Mouse (Mus musculus) cerebellum, adult 8-10 months (tissue): Measurements from ENCODE around the gene Arhgef5.
"Not testable (repeated sequence)": the region's sequence is repeated elsewhere in the genome, so short reads cannot be mapped to it uniquely, and the experiment has no call there.

Experiments used
- DNase-seq: peaks from one replicate; pipeline ENCODE4 v3.0.0; 2022

Gene Arhgef5

DNA sequence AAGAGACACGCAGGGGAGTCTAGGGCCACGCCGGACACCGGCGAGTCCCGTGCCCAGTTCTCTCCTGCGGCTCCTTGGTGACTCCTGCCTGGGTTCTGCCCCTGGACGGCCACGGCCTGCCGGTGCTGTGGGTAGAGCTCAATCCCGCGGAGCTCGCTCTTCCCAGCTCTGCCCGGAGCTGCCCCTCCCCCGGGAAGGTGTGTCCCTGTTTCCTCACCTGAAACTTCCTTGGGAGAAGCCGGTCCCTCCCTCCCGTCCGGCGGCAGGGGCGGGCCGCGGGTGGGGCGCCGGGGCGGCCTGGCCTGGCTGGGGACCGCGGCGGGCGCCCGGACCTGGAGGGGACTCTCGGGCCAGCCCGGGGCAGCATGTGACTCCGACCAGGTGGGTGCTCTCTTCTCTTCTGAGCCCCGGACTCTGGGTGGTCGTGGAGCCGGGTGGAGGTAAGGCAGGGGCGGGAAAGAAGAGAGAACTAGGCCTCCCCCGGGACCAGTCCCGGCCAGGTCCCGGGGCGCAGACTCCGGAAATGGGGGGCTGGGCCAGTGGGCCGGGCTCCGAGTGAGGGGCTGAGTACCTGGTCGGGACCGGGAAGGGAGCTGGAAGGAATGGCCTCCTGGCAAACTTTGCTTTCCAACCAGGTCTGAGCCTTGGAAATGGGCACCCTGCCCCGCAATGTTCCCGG is at the start of gene Arhgef5:
Arhgef5 (plus strand) TSS at position 220 of the 679 bp plus-strand sequence.
- DNase-seq, result no peak

DNA sequence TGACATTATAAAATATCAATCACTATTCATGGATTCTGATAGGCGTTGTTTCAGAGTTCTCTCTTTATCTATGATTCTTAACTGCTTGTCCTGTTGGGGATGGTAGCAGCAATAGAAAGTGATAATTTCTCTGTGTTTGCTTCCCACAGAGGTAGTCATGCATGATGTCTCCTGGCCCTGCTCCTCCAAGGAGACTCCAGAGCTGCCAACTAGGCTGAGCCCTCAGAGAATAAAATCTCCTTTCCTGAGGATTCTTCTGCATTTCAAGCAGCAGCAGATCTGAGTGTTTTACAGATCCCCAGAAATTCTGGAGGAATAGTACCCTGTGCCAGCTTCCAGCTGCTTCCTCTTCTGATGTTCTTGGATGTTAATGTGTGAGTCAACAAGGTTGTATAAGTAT is 34.1 kb upstream of the Arhgef5 start, which contains the start of gene Olfr47:
Olfr47 (plus strand) TSS at position 275 of the 400 bp plus-strand sequence.
- DNase-seq, result not testable (repeated sequence)

DNA sequence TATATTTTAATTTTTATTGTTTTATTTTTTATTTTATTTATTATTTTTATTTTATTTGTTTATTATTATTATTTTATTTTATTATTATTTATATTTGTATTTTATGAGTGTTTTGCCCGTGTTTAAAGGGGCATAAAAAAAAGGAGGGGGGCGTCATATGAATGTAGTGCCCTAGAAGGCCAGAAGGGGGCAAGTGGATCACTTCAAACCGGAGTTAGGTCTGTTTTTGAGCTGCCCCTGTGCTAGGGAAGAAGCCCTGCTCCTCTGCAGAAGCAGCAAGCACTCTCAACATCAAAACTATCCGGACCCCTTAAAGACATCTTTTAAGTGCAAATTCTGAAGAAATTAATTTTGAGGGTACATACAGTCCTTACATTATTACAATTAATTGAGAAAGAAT is 23.3 kb upstream of the Arhgef5 start:
- DNase-seq, result no peak

DNA sequence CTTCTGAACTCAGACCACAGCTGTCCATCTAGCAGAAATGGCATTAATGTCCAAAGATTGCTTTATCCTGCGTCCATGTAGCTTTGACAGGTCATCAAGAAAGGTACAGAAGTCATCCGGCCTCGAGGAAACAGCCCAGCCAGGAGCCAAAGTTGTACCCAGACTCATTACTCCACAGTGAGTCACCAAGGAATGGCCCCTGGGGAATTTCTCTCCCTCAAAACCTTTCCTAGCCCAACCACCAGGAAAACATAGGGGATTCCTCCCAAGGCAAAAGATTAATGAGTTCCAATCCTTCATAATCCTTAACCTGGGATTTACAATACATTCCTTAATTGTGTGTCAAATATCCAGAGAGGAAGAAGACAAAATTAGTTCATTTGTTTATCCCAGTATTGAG is 18.0 kb upstream of the Arhgef5 start:
- DNase-seq, result no peak

DNA sequence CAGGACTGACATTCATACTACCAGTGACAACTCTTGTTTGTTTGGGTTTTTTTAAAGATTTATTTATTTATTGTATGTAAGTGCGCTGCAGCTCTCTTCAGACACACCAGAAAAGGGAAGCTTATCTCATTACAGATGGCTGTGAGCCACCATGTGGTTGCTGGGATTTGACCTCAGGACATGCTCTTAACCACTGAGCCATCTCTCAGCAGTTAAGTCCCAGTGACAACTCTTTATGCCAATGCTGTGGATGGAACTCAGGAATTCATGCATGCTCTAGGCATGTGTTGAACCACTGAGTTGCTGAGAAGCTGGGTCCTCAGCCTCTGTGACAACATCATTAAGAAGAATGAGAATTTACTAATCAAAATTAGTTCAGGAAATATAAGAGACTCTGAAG is 12.4 kb upstream of the Arhgef5 start:
- no peak for DNase-seq

DNA sequence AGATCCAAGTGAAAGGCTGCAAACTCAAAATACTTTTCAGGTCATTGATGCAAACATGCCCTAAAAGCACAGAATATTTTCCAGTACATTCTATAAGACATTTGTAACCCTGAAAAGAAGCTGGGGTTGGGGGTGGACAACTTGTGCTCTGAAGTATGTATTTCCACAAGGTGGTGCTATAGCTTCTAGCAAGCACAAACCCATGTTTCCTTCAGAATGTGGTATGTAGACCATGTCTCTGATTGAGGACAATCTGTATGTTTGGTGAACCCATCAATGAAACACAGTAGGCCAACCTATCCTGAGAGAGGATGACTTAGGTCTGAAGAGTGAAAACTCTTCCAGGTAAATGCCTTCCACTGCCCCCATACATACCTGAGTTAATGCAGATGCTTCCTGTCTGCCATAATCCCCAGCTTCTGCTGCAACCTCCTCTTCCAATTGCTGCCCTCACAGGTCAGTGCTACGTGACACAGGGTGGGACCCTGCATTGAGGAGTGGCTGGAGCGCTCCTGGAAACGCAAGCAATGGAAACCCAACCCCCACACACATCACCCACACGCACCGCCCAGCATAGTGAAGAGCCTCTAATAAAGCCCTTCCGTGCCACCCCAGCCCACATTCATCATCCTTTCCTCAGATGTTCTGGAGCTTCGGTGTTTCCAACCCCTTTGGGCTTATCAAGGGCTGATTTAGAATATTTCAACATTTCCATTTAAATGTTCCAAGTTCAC is 11.0 kb upstream of the Arhgef5 start:
- DNase-seq, result no peak

DNA sequence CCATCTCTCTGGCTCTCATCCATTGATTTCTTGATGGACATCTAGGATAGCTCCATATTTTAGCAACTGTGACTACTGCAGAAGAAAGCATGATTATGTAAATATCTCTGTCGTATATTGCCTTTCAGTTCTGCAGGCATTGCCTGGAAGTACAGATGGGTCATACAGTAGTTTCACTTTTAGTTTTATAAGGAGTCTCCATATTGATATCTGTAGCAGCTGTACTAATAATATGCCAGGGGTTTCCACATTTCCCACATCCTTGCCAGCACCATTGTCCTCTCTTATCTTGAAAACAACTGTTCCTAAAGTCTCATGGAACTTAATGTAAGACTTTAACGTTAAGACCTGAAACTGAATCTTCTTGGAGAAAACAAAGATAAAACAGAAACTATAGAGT is 4.6 kb upstream of the Arhgef5 start:
- DNase-seq, result no peak

DNA sequence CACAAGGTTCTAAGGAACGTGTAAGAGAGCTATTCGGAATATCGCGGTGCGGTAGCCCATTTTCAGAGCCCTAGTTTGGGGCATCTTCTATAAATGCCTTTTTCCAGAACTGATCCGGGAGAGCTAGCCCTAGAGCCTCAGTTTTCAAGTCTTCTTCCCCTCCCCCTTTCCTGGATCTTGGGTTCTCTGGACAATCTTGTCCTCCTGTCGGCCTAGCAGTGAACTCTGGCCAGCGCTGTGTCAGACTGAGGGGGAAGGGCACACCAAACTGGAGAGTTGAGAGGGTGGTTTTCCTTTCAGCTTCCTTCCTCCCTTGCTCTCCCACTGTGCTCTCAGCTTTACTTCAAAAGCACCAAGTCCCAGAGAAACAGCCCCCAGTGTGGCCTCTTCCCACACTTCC is 974 bp downstream of the Arhgef5 start:
- no peak for DNase-seq

DNA sequence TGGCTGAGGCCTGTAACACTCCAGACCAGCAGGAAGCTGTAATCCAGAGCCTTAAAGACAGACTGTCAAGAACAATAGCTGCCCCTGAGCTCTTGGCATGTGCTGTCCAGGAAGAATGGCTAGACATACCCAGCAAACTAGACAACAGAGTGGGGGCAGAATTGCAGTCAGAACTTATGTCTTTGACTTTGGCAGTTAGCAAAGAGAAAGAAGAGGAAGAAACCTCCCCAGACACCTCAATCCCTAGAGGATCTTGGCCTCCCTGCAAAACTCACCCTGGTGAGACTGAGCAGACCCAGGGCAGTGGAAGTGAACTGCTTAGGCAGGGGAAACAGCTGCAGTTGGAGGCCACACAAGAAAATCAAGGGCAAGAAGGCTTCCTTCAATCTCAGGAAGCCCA is 7.2 kb downstream of the Arhgef5 start:
- DNase-seq, result no peak

DNA sequence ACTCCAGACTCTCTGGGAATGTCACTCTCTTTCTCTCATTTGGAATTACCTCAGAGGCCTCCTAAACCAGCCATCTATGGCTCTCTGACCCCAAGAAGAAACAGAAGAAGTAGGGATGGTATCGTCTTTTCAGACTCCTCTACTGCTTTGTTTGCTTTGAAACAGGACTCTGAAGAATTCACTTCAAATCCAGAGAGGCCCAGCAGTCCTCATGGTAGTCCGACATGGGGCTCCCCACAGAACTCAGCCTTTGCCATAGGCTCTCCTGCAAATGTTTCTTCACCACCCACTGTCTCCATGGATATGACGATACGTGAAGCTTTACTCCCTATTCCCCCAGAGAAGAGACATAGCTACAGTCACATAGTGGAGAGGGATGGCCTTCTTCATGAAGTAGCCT is 8.7 kb downstream of the Arhgef5 start:
- DNase-seq, result no peak

DNA sequence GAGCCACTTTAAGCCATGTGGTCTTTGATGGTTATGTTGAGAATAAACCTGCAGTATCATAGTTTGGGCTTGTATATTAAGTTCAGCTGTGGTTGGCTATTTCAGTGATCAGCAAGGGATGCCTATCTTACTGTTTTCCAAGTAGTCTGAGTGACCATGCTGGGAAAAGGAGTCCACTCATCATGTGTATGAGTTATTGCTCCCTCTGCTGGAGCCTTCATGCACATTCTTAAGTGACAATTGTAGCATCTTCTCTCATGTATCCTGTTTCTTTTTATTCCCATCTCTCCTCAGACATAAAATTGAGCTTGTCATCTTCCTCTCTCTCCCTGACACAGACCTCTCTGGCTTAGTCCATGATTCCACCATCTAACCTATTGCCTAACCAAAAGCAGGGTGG is 12.9 kb downstream of the Arhgef5 start:
- DNase-seq, result no peak

DNA sequence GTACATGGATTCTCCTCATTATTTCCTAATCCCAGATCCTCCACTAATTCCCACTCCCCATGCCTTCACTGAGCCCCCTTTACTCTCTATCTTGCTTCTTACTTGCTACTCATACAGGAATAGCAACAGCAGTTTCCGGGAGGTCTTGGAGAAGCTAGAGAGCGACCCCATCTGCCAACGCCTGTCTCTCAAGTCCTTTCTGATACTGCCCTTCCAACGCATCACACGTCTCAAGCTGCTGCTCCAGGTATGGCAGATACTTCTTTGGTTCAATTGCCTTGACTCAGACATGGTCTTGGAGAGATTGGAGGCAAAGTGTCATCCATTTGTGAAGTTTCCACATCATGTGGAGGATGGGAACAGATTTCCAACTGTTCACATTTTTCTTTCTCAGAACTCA is 15.1 kb downstream of the Arhgef5 start:
- no peak for DNase-seq

DNA sequence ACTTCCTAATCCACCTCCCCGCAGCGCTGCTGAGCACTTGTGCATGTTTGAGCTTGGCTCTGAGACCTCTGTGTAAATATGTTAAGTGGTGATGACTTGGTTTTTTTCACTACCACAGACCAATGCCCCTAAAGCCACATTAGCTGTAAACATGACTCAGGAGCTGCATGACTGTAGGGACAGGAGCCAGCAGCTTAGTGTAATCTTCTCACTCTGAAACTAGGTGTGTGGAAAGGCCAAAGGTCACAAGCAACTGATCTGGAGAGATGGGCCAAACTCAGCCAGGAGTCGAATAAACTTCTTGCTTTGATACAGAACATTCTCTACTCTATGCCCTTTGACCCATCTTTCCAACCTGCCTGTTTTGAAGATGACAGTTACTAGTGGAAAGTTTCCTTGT is 26.7 kb downstream of the Arhgef5 start:
- DNase-seq, result no peak

DNA sequence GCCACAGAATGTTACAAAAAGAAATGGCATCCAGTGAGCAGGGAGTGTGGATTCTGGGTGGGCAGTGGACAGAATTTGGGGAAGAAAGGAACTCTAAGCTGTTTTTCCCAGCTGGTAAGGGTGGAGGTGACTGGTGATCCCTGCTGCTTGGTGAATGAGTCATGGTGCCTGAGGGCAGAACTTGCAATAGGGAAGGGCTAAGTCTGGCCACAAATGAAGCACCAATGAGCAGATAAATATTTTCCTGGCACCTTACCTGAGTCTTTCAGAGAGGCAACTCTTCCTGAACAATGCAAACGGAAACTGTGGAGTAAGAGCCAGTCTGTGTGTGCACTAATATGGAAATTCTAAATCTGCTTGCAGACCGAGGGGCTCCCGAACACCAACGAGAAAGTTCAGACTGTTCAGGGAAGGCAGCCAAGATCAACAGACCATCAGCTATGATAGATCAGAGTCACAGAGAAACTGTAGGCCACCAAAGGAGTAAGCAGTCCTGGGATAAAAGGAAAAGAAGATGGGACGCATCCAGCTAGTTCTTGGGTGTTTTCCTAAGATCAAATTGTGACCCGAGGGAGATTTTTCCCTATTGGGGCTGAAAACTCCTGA is 27.2 kb downstream of the Arhgef5 start:
- DNase-seq, result no peak

DNA sequence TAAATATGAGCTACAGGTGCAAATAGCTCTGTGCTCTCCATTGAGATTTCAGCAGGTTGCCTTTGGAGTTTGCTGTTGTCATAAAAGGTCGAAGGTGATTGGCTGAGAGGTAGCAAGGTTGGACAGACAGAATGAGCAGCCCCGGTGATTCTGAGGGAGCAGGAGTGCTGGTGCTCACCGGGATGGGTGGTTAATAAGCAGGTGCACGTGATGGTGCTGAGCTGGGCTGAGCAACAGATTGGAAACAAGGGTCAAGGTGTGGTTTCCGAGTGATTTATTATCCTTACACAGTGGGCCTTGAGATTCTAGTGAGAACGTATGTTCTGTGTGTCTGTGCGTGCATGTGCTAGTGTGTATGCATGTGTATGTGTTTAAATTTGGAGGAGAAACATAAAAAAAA is 27.8 kb downstream of the Arhgef5 start:
- DNase-seq, result no peak

DNA sequence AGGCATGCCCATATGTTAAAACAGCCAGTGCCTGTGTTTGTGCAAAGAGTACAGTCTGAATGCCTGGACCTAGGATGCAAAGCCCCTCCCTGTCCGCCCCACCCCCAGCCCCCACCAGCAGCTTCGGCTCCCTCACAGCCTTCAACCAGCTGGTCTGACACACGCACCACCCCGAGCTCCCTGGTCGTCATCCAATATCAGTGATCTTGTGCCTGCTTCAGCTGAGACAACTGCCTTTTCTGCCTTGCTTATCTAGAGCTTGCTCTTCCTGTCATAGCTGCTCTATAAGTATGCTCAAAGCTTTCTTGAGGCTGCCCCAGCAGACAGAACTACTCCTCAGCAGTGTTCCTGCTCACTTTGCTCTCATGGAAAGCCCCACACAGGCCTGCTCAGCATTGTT is 30.5 kb downstream of the Arhgef5 start:
- no peak for DNase-seq

DNA sequence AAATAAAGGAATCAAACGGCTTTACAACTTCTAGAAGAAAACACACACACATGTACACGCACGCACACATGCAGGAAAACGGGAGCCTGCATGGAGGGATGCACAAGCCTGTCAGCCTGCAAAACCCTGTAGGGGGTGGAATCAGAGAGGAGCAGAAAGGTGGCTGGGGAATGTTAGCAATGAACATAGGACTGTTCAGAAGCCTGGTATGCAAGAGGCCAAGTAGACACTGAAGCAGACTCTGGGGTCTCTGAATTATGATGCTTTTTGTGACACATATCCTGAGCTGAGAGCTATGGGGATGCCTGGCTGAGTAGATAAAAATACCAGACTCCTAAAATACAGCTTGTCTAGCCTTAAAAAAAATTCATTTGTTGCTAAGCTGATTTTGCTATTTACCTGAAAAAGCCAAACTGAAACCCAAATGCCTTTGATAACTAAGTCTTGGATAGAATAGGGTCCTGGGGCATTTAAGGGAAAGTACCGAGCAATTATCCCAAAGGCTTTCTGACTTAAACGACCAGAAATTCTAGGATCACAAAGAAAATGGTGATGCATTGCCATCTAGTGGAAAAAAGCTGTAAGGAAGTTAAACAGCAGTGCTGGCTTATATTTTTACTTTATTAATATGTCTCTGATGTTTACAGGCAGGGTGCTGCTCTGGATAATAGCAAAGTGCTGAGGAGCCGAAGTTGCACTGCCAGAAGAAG is 31.6 kb downstream of the Arhgef5 start:
- peak; percentile 53 for DNase-seq

DNA sequence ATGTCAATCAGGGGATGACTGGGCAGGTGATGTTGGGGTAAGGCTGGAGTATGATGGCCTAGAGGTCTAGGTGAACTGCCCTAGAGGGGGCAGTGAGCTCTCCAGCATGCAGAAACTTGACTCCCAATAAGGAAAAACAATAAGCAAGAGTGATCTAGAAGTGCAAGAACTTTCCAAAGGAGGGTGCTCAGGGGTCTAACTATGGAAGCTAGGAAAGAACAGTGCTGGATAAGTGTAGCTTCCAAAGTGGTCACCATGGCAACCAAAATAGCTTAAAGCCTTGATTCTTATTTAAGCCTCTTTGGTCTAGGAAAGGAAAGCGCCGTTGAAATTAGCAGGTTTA is 32.1 kb downstream of the Arhgef5 start:
- no peak for DNase-seq

DNA sequence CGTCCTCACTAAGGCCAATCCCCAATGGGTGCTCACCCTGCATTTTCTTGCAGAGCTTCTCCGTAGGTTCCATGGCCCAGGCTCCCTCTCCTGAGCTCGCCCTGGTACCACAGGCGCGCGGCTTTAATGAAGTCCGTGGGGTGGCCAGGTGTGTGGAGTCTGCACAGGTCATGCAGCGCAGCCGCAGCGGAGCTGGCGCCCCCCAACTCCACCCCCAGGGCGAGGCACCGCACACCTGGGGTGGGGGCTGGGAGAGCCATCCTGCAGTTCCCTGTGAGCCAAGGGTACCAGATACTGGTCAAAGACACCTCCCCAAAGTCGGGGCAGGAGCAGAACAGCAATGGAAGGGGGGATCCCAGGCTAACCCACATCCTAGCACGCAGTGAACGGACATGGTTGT is 44.1 kb downstream of the Arhgef5 start, which contains the start of gene Nobox:
Nobox (minus strand) TSS at position 101 of the 400 bp plus-strand sequence.
- no peak for DNase-seq

DNA sequence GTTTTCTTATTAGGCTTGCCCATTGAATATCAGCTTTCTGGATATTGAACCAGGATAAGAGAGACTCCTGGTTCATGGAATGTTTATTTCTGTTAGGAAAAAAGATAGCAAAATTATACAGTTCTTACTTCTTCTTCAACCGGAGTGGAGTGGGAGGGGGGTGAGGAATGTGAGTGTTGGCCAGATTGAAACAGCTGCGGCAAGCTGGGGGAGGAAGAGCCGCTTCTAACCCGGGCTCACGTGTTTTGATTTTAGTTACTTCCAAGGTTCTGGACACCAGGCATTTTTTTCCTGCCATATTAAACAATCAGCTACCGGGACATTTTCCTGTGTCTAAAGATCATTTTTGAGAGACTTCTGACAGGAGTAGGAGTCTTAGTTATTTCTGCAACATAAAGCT is 44.7 kb downstream of the Arhgef5 start:
- DNase-seq, result no peak

DNA sequence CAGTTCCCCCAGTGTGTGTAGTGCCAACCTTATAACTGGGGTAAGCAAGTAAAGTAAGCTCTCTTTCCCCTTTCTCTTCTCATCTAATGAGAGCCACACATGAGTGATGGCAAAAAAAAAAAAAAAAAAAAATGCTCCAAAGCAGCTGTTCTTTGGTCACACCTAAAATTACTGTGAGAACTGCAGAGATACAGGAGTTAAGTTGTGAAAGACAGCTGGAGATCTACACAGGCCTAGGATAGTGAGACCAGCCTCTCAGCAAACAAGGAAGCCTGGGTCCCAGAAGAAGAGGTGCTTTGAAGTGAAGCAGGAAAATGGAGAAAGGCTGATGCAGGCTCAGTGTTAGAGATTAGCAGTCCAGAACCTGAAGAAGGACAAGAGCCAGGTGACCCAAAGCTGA is 47.2 kb downstream of the Arhgef5 start:
- no peak for DNase-seq

DNA sequence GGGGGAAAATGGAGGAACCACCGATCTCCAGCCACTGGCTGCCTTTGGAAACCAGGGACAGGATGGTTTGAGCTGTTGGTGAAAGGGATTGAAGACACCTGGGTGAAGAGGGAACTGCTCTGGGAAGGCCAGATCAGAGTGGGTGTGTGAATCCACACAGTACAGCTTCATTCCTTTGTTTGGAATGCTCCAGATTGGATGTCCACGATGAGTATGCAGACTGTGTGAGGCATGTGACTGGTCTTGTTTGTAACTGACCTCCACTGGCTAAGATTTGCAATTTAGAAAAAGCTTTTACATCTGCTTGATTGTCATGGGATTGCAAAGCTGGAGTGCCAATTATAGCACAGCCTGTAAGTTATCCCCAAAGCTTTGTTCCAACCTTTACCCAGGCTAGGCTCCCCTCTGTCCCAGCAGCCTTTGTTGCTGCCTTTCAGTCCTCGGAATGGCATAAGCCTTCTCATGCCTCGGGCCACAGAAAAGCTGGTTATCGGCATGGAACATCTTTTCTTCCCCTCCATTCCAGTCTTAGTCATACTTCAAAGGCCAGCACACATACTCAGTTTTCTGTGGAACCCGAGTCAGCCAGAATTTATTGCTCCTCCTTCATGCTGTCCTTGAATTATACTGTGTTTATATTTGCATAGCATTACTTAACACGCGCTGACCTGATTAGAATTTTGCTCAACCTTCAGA is 47.7 kb downstream of the Arhgef5 start:
- DNase-seq, result no peak

DNA sequence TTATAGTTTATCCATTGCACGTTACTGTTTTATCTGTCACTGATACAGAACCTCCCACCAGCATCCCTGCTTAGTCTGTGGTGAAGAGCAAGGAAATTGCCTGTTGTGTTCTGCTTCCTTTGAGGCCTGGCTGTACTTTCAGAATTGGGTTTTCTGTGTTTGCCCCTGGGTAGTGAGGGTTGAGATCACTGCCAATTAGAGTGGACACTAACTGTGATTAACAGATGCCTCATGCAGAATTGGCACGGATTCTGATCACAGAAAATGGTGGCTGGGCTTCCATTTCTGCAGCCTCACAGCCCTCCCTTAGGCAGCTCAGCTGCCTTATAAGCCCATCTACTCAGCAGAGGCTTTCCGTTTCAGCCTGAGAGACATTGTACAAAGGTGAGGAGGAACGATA is 68.1 kb downstream of the Arhgef5 start:
- DNase-seq, result peak; percentile 87
